Mouse (Mus musculus) intestine, postnatal 0 days (tissue): ENCODE measurements at regions not wholly inside any gene's neighbourhood (a gene's known extent, or its start where the extent isn't known, plus 50 kb on each side); places are given as distances from the start of the nearest gene placed in this dataset.

Experiments
- ATAC-seq: fragments of 200-750 bp; cut with Nextera tagmentation; 2 replicates; pipeline ENCODE4 v1.8.0; 2017; ENCODE audit warnings: mild to moderate bottlenecking, moderate TSS enrichment, moderate library complexity
- H3K27ac ChIP-seq: fragments of 300-500 bp; sonication (generic); 2 replicates; pipeline ENCODE4 v1.5.1; 2014; ENCODE audit warnings: mild to moderate bottlenecking, low read depth, low read length, moderate library complexity
- H3K27me3 ChIP-seq: fragments of 300-500 bp; sonication (generic); replicated peaks from 2 replicates; pipeline ENCODE4 v1.6.1; 2014; ENCODE audit warnings: low read length, mixed read lengths; ENCODE audit not compliant: control insufficient read depth, insufficient read depth
- H3K36me3 ChIP-seq: fragments of 300-500 bp; sonication (generic); 2 replicates; pipeline ENCODE4 v1.6.1; 2014; ENCODE audit warnings: mild to moderate bottlenecking, moderate library complexity; ENCODE audit not compliant: control insufficient read depth, insufficient read depth
- H3K4me1 ChIP-seq: fragments of 300-500 bp; sonication (generic); replicated peaks from 2 replicates; pipeline ENCODE4 v1.6.1; 2014; ENCODE audit warnings: antibody characterized with exemption, low read length, mixed read lengths; ENCODE audit not compliant: control insufficient read depth, insufficient read depth
- H3K4me2 ChIP-seq: fragments of 300-500 bp; sonication (generic); replicated peaks from 2 replicates; pipeline ENCODE4 v1.6.1; 2014; ENCODE audit warnings: low read depth, mild to moderate bottlenecking, moderate library complexity
- H3K4me3 ChIP-seq: fragments of 300-500 bp; sonication (generic); 2 replicates; pipeline ENCODE4 v1.5.1; 2014; ENCODE audit warnings: low read depth, low read length
- H3K9ac ChIP-seq: fragments of 300-500 bp; sonication (generic); 2 replicates; pipeline ENCODE4 v1.6.1; 2014; ENCODE audit warnings: mild to moderate bottlenecking, low read depth, low read length
- H3K9me3 ChIP-seq: fragments of 300-500 bp; sonication (generic); 2 replicates; pipeline ENCODE4 v1.6.1; 2016; ENCODE audit warnings: mixed run types; ENCODE audit not compliant: control insufficient read depth
- CTCF ChIP-seq: sonication (generic); IDR thresholded peaks from 2 replicates; pipeline ENCODE4 v1.5.1; 2016; ENCODE audit warnings: low read depth, mild to moderate bottlenecking, control low read depth, antibody characterized with exemption, moderate library complexity
- WGBS: fragments of 180-500 bp; shearing (Covaris S2); extraction: QIAGEN DNeasy Blood & Tissue Kit; methylation state at CpG from one replicate; pipeline ENCODE4 v1.1.7; 2014; 5-methylcytosine and 5-hydroxymethylcytosine counted together

GRCm38 (mm10) chr1:73079518-73079917 lies 63.8 kb upstream of the Tnp1 start:
- no peaks in the 10 kb centered on the region for H3K9me3 ChIP-seq
- no peak overlapping the region for H3K4me3 ChIP-seq
- no peak overlapping the region for H3K4me2 ChIP-seq
- no peak overlapping the region for H3K9ac ChIP-seq
- no peaks in the 10 kb centered on the region for H3K36me3 ChIP-seq
- no peaks in the 10 kb centered on the region for H3K27me3 ChIP-seq
- TF ChIP-seq CTCF = no peak
- H3K4me1 ChIP-seq = no peaks in the 10 kb centered on the region
- WGBS = 78% methylated on average over 2 of the region's 2 CpGs
- no peak overlapping the region for H3K27ac ChIP-seq
- ATAC-seq = no peak

DNA sequence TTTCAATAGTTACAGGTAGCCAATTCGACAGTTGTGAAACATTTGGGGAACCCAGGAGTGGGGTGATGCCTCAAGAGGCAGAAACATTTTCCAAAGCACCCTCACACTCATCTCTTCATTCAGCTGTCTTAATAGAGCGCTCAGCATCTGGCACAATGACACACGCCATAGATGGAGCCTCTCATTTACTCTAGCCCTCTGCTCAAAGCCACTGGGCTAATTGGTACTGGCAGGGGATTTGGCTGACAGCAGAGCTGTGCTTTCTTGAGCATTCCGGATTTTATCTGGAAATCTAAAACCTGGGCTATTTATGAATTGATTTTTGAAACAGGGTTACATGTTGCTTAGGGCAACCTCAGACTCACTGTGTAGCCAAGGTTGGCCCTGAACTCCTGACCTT lies 61.4 kb upstream of the Tnp1 start:
- Histone ChIP-seq H3K4me1 (no peaks in the 10 kb centered on the region), H3K9ac (no peak overlapping the region), H3K27me3 (no peaks in the 10 kb centered on the region), H3K27ac (no peak overlapping the region), H3K9me3 (no peaks in the 10 kb centered on the region), H3K4me2 (no peak overlapping the region), H3K4me3 (no peak overlapping the region), H3K36me3 (no peaks in the 10 kb centered on the region)
- TF ChIP-seq CTCF = no peak
- ATAC-seq = no peak
- 91% methylated on average over 4 of the region's 4 CpGs for WGBS

DNA sequence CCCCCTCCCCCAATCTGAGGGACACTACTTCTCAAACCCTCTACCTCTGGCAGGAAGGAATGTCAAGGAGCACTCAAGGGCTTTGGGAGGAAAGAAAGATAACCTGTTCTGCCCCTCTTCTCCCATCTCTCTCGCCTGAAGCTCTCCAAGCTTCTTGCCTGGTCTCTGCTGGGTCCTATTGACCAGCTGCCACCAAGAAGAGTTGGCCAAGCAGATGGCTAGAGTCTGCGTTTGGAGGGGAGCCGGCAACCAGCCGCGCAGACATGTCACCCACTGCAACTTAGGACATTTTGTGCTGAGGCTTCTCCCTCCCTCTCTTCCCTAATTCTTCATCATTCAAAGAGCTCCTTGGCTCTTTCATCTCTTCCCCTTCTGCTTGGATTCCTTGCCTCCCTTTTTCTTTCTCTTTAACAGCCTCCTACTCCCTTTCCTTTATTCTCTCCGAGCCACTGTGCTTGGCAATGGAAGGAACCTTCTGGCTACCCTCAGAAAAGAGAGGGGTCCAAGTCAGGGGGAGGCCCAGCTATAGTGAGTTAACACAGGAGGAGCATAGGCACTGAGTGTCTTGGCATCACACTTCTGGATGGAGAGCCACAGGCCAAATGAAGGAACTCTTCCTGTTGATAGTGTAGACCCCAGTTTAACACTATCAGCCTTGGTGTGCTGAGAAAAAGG lies 60.1 kb upstream of the Tnp1 start:
- no peaks in the 10 kb centered on the region for H3K27me3 ChIP-seq
- no peak for ATAC-seq

DNA sequence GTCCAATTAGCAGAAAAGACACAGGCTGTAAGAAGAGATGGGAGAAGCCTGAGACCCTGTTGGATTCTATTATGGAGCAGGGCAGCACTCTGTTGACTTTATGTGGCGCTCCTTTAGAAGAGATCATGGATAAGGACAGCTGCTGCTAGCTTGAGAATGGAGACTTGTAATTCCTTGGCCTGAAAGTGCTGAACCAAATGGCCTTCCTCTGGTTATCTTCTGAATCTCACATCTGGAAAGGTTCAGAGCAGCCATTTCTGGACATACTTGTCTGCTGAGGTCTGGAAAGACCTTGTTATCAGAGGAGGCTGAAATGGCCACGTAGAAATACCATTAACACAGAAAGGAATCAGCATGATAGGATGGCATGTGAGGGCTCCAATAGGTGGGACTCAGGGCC lies 59.5 kb upstream of the Tnp1 start:
- no peak for TF ChIP-seq CTCF
- no peak overlapping the region for H3K4me2 ChIP-seq
- no peak for ATAC-seq
- no peak overlapping the region for H3K9ac ChIP-seq
- 61% methylated on average over 2 of the region's 2 CpGs for WGBS
- no peak overlapping the region for H3K27ac ChIP-seq
- no peak overlapping the region for H3K4me3 ChIP-seq
- no peaks in the 10 kb centered on the region for H3K36me3 ChIP-seq
- no peaks in the 10 kb centered on the region for H3K9me3 ChIP-seq
- H3K27me3 ChIP-seq = no peaks in the 10 kb centered on the region
- no peaks in the 10 kb centered on the region for H3K4me1 ChIP-seq

More for the DNA sequence above, 60.1 kb upstream of the Tnp1 start:
- no peak overlapping the region for H3K4me2 ChIP-seq
- H3K4me1 ChIP-seq = no peaks in the 10 kb centered on the region
- no peak overlapping the region for H3K27ac ChIP-seq
- no peak overlapping the region for H3K9ac ChIP-seq
- no peaks in the 10 kb centered on the region for H3K9me3 ChIP-seq
- H3K36me3 ChIP-seq = no peaks in the 10 kb centered on the region
- WGBS = 88% methylated on average over 6 of the region's 6 CpGs
- no peak for TF ChIP-seq CTCF
- H3K4me3 ChIP-seq = no peak overlapping the region

- no peak for ATAC-seq
- H3K4me3 ChIP-seq = no peak overlapping the region
These were observed 58.8 kb upstream of the Tnp1 start for GRCm38 (mm10) chr1:73074525-73074924.

GRCm38 (mm10) chr1:73072237-73072904 lies 56.7 kb upstream of the Tnp1 start:
- H3K27me3 ChIP-seq = no peaks in the 10 kb centered on the region
- H3K27ac ChIP-seq = no peak overlapping the region
- H3K9ac ChIP-seq = no peak overlapping the region
- no peaks in the 10 kb centered on the region for H3K9me3 ChIP-seq
- no peak for TF ChIP-seq CTCF
- no peaks in the 10 kb centered on the region for H3K4me1 ChIP-seq
- no peaks in the 10 kb centered on the region for H3K36me3 ChIP-seq
- no peak overlapping the region for H3K4me2 ChIP-seq
- no peak overlapping the region for H3K4me3 ChIP-seq
- ATAC-seq = no peak
- WGBS = 59% methylated on average over 5 of the region's 5 CpGs

More at GRCm38 (mm10) chr1:73074525-73074924, 58.8 kb upstream of the Tnp1 start:
- no peak overlapping the region for H3K4me2 ChIP-seq
- TF ChIP-seq CTCF = no peak
- H3K27me3 ChIP-seq = no peaks in the 10 kb centered on the region
- no peak overlapping the region for H3K27ac ChIP-seq
- H3K4me1 ChIP-seq = no peaks in the 10 kb centered on the region
- WGBS = 91% methylated on average over 3 of the region's 3 CpGs
- H3K9me3 ChIP-seq = no peaks in the 10 kb centered on the region
- no peak overlapping the region for H3K9ac ChIP-seq
- H3K36me3 ChIP-seq = no peaks in the 10 kb centered on the region
